Mouse (Mus musculus): ENCODE results near the gene Slc12a3. TPM values are rescaled to one million over a fixed set of nuclear protein-coding genes. Genes with fewer than 3 reads are reported as not detected.

The Slc12a3 gene
- total and polyA plus RNA-seq, 3 experiments: 0.17 TPM; not detected in 2

- Histone ChIP-seq H3K4me3 (replicated peaks in 1 of 3; ENCODE audit: low read depth in 2 of 3, low read length in 2 of 3, poor library complexity in 1 of 3) (no peak overlapping the region), H3K27me3 (replicated peaks) (no peaks in the 10 kb centered on the region), H3K9ac (ENCODE audit: insufficient read depth, low read depth) (no peak overlapping the region), H3K36me3 (replicated peaks in 1 of 2; ENCODE audit: control insufficient read depth in 1 of 2, insufficient read depth in 1 of 2, low read length in 1 of 2) (peaks cover 4 to 71% of the 10 kb centered on the region in 2 experiments), H3K27ac (ENCODE audit: insufficient read depth, low read depth) (no peak overlapping the region), H3K4me1 (ENCODE audit: control insufficient read depth in 1 of 2, insufficient read depth in 2 of 2) (peaks cover 2 to 14% of the 10 kb centered on the region in 2 experiments; a peak in 3 of 4 replicates), H3K4me2 (ENCODE audit: insufficient read depth, low read depth, poor library complexity, severe bottlenecking) (no peak overlapping the region), H3K79me2 (replicated peaks; ENCODE audit: control insufficient read depth, extremely low read depth, insufficient read depth, poor library complexity, severe bottlenecking) (no peaks in the 10 kb centered on the region), H3K9me3 (replicated peaks; ENCODE audit: low read length) (no peaks in the 10 kb centered on the region)
- in situ Hi-C loops (cut with MboI; ENCODE audit: low pct_ligation_motif_present, low pct_unique_long_range_greater_than_20kb, low sequenced_read_pairs) (no loop called here), dilution Hi-C loops (cut with MboI; ENCODE audit: extremely low pct_ligation_motif_present, extremely low pct_unique_long_range_greater_than_20kb, low sequenced_read_pairs) (no loop called here)
- no peak for TF ChIP-seq MAX (IDR thresholded peaks at IDR 0.05; ENCODE audit: low read length)
- TF ChIP-seq RAD21 (IDR thresholded peaks at IDR 0.05; ENCODE audit: low read depth, low read length): no peak
- no peak for TF ChIP-seq TCF12 (IDR thresholded peaks at IDR 0.05; ENCODE audit: low read depth, low read length)
- no peak for TF ChIP-seq TBP (conservative IDR thresholded peaks at IDR 0.05; ENCODE audit: low read depth, low read length)
- no peak for TF ChIP-seq USF2 (conservative IDR thresholded peaks at IDR 0.05; ENCODE audit: low read depth, low read length)
- TF ChIP-seq RCOR1 (conservative IDR thresholded peaks at IDR 0.05; ENCODE audit: low read depth, low read length): no peak
- TF ChIP-seq E2F4 (IDR thresholded peaks at IDR 0.05; ENCODE audit: insufficient replicate concordance, low read depth, low read length): no peak
- TF ChIP-seq MEF2A (IDR thresholded peaks at IDR 0.05; ENCODE audit: borderline replicate concordance, low read depth, low read length): no peak
- TF ChIP-seq ELF1 (IDR thresholded peaks at IDR 0.05; ENCODE audit: low read depth, low read length): no peak
- no peak for TF ChIP-seq POLR2A (IDR thresholded peaks at IDR 0.05; ENCODE audit: low read depth, low read length)
- TF ChIP-seq ETS1 (conservative IDR thresholded peaks at IDR 0.05; ENCODE audit: low read depth, low read length): no peak
- TF ChIP-seq CHD1 (IDR thresholded peaks at IDR 0.05; ENCODE audit: low read depth, low read length): no peak
- no peak for TF ChIP-seq POLR2AphosphoS2 (IDR thresholded peaks at IDR 0.05; ENCODE audit: low read depth, low read length)
- TF ChIP-seq USF1 (IDR thresholded peaks at IDR 0.05; ENCODE audit: low read depth, low read length): no peak
- TF ChIP-seq CHD2 (IDR thresholded peaks at IDR 0.05; ENCODE audit: low read length): no peak
- no peak for TF ChIP-seq UBTF (IDR thresholded peaks at IDR 0.05; ENCODE audit: low read depth, low read length)
- TF ChIP-seq EP300 (IDR thresholded peaks at IDR 0.05; ENCODE audit: low read length): no peak
- no peak for TF ChIP-seq NELFE (IDR thresholded peaks at IDR 0.05; ENCODE audit: low read depth, low read length)
- DNase-seq (ENCODE audit: extremely low read depth): no peak
These were observed 9.0 kb upstream of the Slc12a3 start for GRCm38 (mm10) chr8:94320036-94320435.

GRCm38 (mm10) chr8:94322083-94322482 is 6.9 kb upstream of the Slc12a3 start:
- TF ChIP-seq MYC (IDR thresholded peaks at IDR 0.05; ENCODE audit: low read depth, low read length) (no peak), HCFC1 (IDR thresholded peaks at IDR 0.05; ENCODE audit: low read depth, low read length) (no peak), MAFK (IDR thresholded peaks at IDR 0.05; ENCODE audit: insufficient replicate concordance, low read length) (no peak), CHD1 (IDR thresholded peaks at IDR 0.05; ENCODE audit: low read depth, low read length) (no peak)
- in situ Hi-C loops (cut with MboI; ENCODE audit: low pct_ligation_motif_present, low pct_unique_long_range_greater_than_20kb, low sequenced_read_pairs): no loop called here
- Histone ChIP-seq H3K9me3 (replicated peaks; ENCODE audit: low read length) (no peaks in the 10 kb centered on the region), H3K4me3 (replicated peaks in 1 of 3; ENCODE audit: low read depth in 2 of 3, low read length in 2 of 3, poor library complexity in 1 of 3) (no peak overlapping the region), H3K79me2 (replicated peaks; ENCODE audit: control insufficient read depth, extremely low read depth, insufficient read depth, poor library complexity, severe bottlenecking) (no peaks in the 10 kb centered on the region), H3K36me3 (replicated peaks in 1 of 2; ENCODE audit: control insufficient read depth in 1 of 2, insufficient read depth in 1 of 2, low read length in 1 of 2) (peaks cover 0 to 53% of the 10 kb centered on the region in 2 experiments), H3K4me2 (ENCODE audit: insufficient read depth, low read depth, poor library complexity, severe bottlenecking) (no peak overlapping the region), H3K4me1 (ENCODE audit: control insufficient read depth in 1 of 2, insufficient read depth in 2 of 2) (peaks cover 2 to 19% of the 10 kb centered on the region in 2 experiments; a peak in 3 of 4 replicates), H3K27ac (ENCODE audit: insufficient read depth, low read depth) (no peak overlapping the region), H3K27me3 (replicated peaks) (no peaks in the 10 kb centered on the region), H3K9ac (ENCODE audit: insufficient read depth, low read depth) (no peak overlapping the region)
- dilution Hi-C loops (cut with MboI; ENCODE audit: extremely low pct_ligation_motif_present, extremely low pct_unique_long_range_greater_than_20kb, low sequenced_read_pairs): no loop called here
- no peak for DNase-seq (ENCODE audit: extremely low read depth)

All from CH12.LX (cell line).